Mouse (Mus musculus) midbrain, embryonic 15.5 days (tissue): ENCODE results near the gene Vps11. TPM values are rescaled to one million over a fixed set of nuclear protein-coding genes. Genes with fewer than 3 reads are reported as not detected.
"Not testable (repeated sequence)": the region's sequence is repeated elsewhere in the genome, so short reads cannot be mapped to it uniquely, and the experiment has no call there.

Source experiments
- ATAC-seq: fragments of 200-750 bp; cut with Nextera tagmentation; replicated peaks from 2 replicates; pipeline ENCODE4 v1.8.0; 2017; ENCODE audit warnings: moderate TSS enrichment
- H3K27ac ChIP-seq: fragments of 300-500 bp; sonication (generic); 2 replicates; pipeline ENCODE4 v1.5.1; 2015; ENCODE audit warnings: mild to moderate bottlenecking, inconsistent platforms
- H3K27me3 ChIP-seq: fragments of 300-500 bp; sonication (generic); replicated peaks from 2 replicates; pipeline ENCODE4 v1.6.1; 2015; ENCODE audit warnings: inconsistent platforms
- H3K36me3 ChIP-seq: fragments of 300-500 bp; sonication (generic); replicated peaks from 2 replicates; pipeline ENCODE4 v1.6.1; 2015; ENCODE audit warnings: inconsistent platforms
- H3K4me1 ChIP-seq: fragments of 300-500 bp; sonication (generic); 2 replicates; pipeline ENCODE4 v1.6.1; 2015; ENCODE audit warnings: inconsistent platforms
- H3K4me2 ChIP-seq: fragments of 300-500 bp; sonication (generic); 2 replicates; pipeline ENCODE4 v1.6.1; 2015; ENCODE audit warnings: inconsistent platforms, mild to moderate bottlenecking, moderate library complexity
- H3K4me3 ChIP-seq: fragments of 300-500 bp; sonication (generic); 2 replicates; pipeline ENCODE4 v1.5.1; 2015; ENCODE audit warnings: mild to moderate bottlenecking, inconsistent platforms
- H3K9ac ChIP-seq: fragments of 300-500 bp; sonication (generic); 2 replicates; pipeline ENCODE4 v1.6.1; 2015; ENCODE audit warnings: mild to moderate bottlenecking, inconsistent platforms
- H3K9me3 ChIP-seq: fragments of 300-500 bp; sonication (generic); 2 replicates; pipeline ENCODE4 v1.6.1; 2016; ENCODE audit warnings: inconsistent platforms
- WGBS: fragments of 180-500 bp; shearing (Covaris S2); methylation state at CpG from one replicate; pipeline ENCODE4 v1.1.7; 2015; ENCODE audit warnings: mixed read lengths; 5-methylcytosine and 5-hydroxymethylcytosine counted together
- polyA plus RNA-seq: library from polyadenylated mRNA; unstranded; fragments of >200 nt; fragmentation: Nextera tagmentation; extraction: Ambion mirVana; gene quantifications from 2 replicates; pipeline ENCODE4 v1.2.1, GENCODE M21; 2015

Gene Vps11
- 43.3 and 45.7 TPM in 2 replicates for polyA plus RNA-seq

- ATAC-seq: peak; percentile 91
- peak within 1 kb of the TSS; percentile 99 for H3K4me3 ChIP-seq
- peaks cover 10% of the 10 kb centered on the region for H3K4me1 ChIP-seq
- under 1% methylated on average over 44 of the region's 44 CpGs for WGBS
- H3K4me2 ChIP-seq: peak within 1 kb of the TSS; percentile 82
- H3K9me3 ChIP-seq: no peaks in the 10 kb centered on the region
- peaks cover 18% of the 10 kb centered on the region for H3K36me3 ChIP-seq
- peak within 1 kb of the TSS; percentile 87 for H3K27ac ChIP-seq
- H3K27me3 ChIP-seq: no peaks in the 10 kb centered on the region
- H3K9ac ChIP-seq: peak within 1 kb of the TSS; percentile 90
These were observed at the start of gene Vps11 for GRCm38 (mm10) chr9:44361190-44361917. Vps11 (minus strand) TSS chr9:44361670.

GRCm38 (mm10) chr9:44410647-44411336 lies 49.3 kb upstream of the Vps11 start:
- Histone ChIP-seq H3K9me3 (no peaks in the 10 kb centered on the region), H3K4me2 (no peak overlapping the region), H3K36me3 (peaks cover 53% of the 10 kb centered on the region), H3K4me1 (peaks cover 17% of the 10 kb centered on the region), H3K4me3 (no peak overlapping the region), H3K9ac (no peak overlapping the region), H3K27me3 (no peaks in the 10 kb centered on the region), H3K27ac (no peak overlapping the region)
- no peak for ATAC-seq
- 88% methylated on average over 2 of the region's 2 CpGs for WGBS

- H3K27ac ChIP-seq, H3K9ac ChIP-seq, ATAC-seq, H3K9me3 ChIP-seq, H3K27me3 ChIP-seq: not testable (repeated sequence)
- Histone ChIP-seq H3K36me3 (peaks cover 54% of the 10 kb centered on the region), H3K4me2 (peak overlapping the region; percentile 67), H3K4me3 (peak overlapping the region; percentile 81), H3K4me1 (peaks cover 28% of the 10 kb centered on the region)
- WGBS: 87% methylated on average over 9 of the region's 9 CpGs
These were observed 47.2 kb upstream of the Vps11 start for GRCm38 (mm10) chr9:44408693-44409092.

DNA sequence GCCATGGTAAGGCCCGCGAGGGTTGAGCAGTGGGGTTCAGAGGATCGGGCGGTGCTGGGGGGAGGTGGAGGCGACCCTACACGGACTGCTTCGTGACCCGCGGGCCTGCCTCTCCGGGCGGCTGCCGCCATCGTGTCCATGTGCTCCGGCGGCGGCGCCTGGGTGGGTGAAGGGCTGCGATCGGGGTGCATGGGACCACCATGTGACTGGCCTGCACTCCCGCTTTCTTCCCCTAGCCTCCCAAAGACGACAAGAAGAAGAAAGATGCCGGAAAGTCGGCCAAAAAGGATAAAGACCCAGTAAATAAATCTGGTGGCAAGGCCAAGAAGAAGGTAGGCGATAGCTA lies 46.3 kb upstream of the Vps11 start:
- 0% methylated on average over 24 of the region's 24 CpGs for WGBS
- Histone ChIP-seq H3K36me3 (peaks cover 51% of the 10 kb centered on the region), H3K4me3 (peak overlapping the region; percentile 81), H3K4me2 (peak overlapping the region; percentile 67), H3K27me3 (no peaks in the 10 kb centered on the region), H3K9ac (peak overlapping the region; percentile 83), H3K4me1 (peaks cover 28% of the 10 kb centered on the region), H3K27ac (peak overlapping the region; percentile 97), H3K9me3 (no peaks in the 10 kb centered on the region)
- no peak for ATAC-seq

DNA sequence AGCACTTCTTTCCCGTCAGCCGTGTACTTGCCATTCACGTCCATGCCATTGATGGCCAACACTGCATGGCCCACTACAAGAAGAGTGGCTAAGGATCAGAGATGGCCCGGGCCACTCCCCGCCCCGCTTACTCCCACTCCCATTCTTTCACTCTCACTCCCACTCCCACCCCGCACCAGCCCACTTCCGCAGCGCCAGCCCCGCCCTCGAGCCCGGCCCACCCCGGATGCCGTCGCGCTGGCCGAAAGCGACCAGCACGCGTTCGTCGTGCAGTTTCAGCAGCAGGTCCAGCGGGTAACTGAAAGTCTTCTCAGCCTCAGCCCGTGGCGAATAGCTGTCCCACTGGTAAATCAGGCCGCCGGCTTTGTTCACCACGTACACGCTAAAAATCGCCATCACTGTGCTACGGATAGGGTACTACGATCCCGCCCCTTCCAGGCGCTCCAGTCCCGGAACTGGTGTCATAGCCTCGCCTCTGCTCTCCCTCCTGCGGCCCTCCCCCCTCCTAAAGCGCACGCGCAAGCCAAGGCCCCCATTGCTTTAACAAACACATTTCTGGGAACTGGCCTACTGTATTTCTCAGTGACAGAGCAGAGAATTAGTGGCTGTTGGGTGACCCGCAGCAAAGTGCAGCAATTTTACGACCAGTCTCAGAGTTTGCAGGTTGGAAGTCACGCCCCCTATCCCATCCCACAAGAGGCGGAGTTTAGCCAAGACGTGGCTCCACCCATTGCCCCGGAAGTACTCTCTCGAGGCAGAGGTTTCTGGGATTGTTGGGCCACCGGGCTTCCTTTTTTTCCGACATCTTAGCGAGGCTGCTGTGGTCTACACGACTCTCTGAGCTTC lies 45.7 kb upstream of the Vps11 start, which contains the start of the genes Rps25 and Trappc4:
TSS of gene Rps25 (plus strand) at position 234 of the 846 bp plus-strand sequence.
TSS of gene Trappc4 (minus strand) at position 695 of the 846 bp plus-strand sequence.
- WGBS: under 1% methylated on average over 49 of the region's 51 CpGs
- H3K27me3 ChIP-seq: no peaks in the 10 kb centered on the region
- peak within 1 kb of the TSS; percentile 67 for H3K4me2 ChIP-seq
- H3K9me3 ChIP-seq: no peaks in the 10 kb centered on the region
- H3K4me3 ChIP-seq: peak within 1 kb of the TSS; percentile 81
- peak within 1 kb of the TSS; percentile 83 for H3K9ac ChIP-seq
- ATAC-seq: peak; percentile 97
- peaks cover 28% of the 10 kb centered on the region for H3K4me1 ChIP-seq
- H3K27ac ChIP-seq: peak within 1 kb of the TSS; percentile 97
- peaks cover 52% of the 10 kb centered on the region for H3K36me3 ChIP-seq

DNA sequence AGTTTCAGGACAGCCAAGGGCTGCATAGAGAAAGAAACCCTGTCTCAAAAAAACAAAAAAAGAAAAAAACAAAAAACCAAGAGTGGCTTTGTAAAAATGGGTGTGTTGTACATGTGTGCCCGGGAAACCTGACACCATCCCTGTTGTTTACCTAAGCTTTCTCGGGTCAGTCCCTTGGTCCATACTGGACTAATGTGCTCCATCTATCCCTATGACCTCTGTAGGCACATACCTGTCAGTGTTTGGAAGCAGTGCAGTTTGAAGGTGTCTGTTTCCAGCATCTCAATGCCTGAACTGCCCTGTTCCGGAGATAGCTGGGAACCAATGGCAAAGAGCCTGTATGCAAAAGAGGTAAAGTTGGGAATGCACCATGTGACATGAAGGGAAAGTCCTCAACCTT lies 43.5 kb upstream of the Vps11 start:
- Histone ChIP-seq H3K27me3 (no peaks in the 10 kb centered on the region), H3K36me3 (peaks cover 48% of the 10 kb centered on the region), H3K9me3 (no peaks in the 10 kb centered on the region), H3K27ac (no peak overlapping the region), H3K4me1 (peaks cover 28% of the 10 kb centered on the region), H3K9ac (no peak overlapping the region), H3K4me3 (no peak overlapping the region), H3K4me2 (no peak overlapping the region; the same call in 1 of the 2 replicates)
- ATAC-seq: no peak
- WGBS: 91% methylated on average over 3 of the region's 3 CpGs

DNA sequence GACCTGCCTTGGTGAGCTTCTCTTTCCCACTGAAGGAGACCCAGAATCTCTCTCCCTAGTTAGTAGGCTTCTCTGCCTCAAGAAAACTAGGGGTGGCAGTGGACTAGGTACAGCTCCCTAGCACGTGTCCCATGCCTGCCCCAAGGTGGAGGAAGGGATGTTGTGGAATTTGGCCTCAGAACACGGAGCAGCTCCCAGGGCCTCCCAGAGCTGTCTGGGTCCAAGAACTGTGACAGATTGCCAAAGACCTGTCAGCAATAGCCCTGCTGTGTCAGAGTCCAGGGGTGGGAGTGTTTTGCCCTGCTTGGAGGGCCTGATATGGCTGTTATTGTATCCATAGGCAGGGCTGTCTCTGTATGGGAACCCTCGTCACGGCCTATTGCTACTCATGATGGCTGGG lies 39.6 kb upstream of the Vps11 start:
- Histone ChIP-seq H3K4me1 (peaks cover 40% of the 10 kb centered on the region), H3K27ac (no peak overlapping the region), H3K9me3 (no peaks in the 10 kb centered on the region), H3K9ac (no peak overlapping the region), H3K4me3 (no peak overlapping the region), H3K36me3 (peaks cover 45% of the 10 kb centered on the region), H3K4me2 (no peak overlapping the region), H3K27me3 (no peaks in the 10 kb centered on the region)
- ATAC-seq: no peak
- 88% methylated on average over 4 of the region's 4 CpGs for WGBS

DNA sequence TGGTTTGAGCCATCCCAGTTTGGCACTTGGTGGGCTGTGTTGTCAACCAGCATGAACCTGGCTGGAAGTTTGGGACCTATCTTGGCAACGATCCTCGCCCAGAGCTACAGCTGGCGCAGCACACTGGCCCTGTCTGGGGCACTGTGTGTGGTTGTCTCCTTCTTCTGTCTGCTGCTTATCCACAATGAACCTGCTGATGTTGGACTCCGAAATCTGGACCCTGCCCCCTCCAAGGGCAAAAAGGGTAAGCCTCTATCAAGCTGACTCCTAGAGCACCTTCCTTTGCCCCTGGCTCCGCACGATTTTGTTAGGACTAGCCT lies 38.3 kb upstream of the Vps11 start:
- Histone ChIP-seq H3K4me3 (no peak overlapping the region), H3K27me3 (no peaks in the 10 kb centered on the region), H3K9ac (no peak overlapping the region), H3K9me3 (no peaks in the 10 kb centered on the region), H3K4me1 (peaks cover 31% of the 10 kb centered on the region), H3K36me3 (peaks cover 45% of the 10 kb centered on the region), H3K27ac (no peak overlapping the region), H3K4me2 (no peak overlapping the region)
- WGBS: 93% methylated on average over 6 of the region's 6 CpGs
- ATAC-seq: no peak

- H3K36me3 ChIP-seq: peaks cover 40% of the 10 kb centered on the region
- no peak overlapping the region for H3K27ac ChIP-seq
- no peaks in the 10 kb centered on the region for H3K27me3 ChIP-seq
- no peak overlapping the region for H3K4me2 ChIP-seq
- WGBS: 83% methylated on average over 13 of the region's 13 CpGs
- peaks cover 28% of the 10 kb centered on the region for H3K4me1 ChIP-seq
- no peak overlapping the region for H3K9ac ChIP-seq
- no peaks in the 10 kb centered on the region for H3K9me3 ChIP-seq
- no peak for ATAC-seq
- H3K4me3 ChIP-seq: no peak overlapping the region
These were observed 37.8 kb upstream of the Vps11 start for GRCm38 (mm10) chr9:44399114-44399794.

DNA sequence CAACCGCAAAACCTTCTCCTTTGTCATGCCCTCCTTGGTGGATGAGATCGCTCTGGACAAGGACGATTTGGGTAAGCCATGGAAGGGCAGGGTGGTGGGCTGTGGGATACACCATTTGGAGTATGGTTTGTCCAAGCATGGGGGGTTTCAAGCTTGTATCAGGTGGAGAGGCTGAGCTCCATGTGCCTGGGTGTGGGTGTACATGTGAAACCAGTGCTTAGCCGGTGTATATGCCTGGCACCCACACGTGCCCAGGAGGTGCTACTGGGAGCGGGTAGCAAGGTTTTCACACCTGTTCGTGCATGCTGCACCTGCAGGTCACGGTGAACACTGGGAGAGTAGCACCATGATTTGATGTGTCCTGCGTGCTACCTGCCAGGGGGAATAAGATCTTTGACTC lies 37.1 kb upstream of the Vps11 start:
- Histone ChIP-seq H3K4me1 (peaks cover 28% of the 10 kb centered on the region), H3K36me3 (peaks cover 33% of the 10 kb centered on the region; the same call in 1 of the 2 replicates), H3K9ac (peak overlapping the region; percentile 92; the same call in 1 of the 2 replicates), H3K27me3 (no peaks in the 10 kb centered on the region), H3K9me3 (no peaks in the 10 kb centered on the region), H3K4me3 (peak overlapping the region; percentile 94; the same call in 1 of the 2 replicates), H3K27ac (no peak overlapping the region), H3K4me2 (peak overlapping the region; percentile 93)
- no peak for ATAC-seq
- 86% methylated on average over 9 of the region's 9 CpGs for WGBS

GRCm38 (mm10) chr9:44398087-44398486 lies 36.6 kb upstream of the Vps11 start:
- WGBS: 15% methylated on average over 4 of the region's 4 CpGs
- ATAC-seq: no peak
- peak overlapping the region; percentile 4; the same call in 1 of the 2 replicates for H3K27ac ChIP-seq
- no peaks in the 10 kb centered on the region for H3K27me3 ChIP-seq
- H3K4me3 ChIP-seq: peak overlapping the region; percentile 94
- H3K36me3 ChIP-seq: peaks cover 29% of the 10 kb centered on the region; the same call in 1 of the 2 replicates
- no peaks in the 10 kb centered on the region for H3K9me3 ChIP-seq
- peak overlapping the region; percentile 92; the same call in 1 of the 2 replicates for H3K9ac ChIP-seq
- peaks cover 28% of the 10 kb centered on the region for H3K4me1 ChIP-seq
- peak overlapping the region; percentile 93 for H3K4me2 ChIP-seq
